Mouse (Mus musculus) skeletal muscle tissue, adult 2 months (tissue): ENCODE results near the gene Lclat1.
A peak's percentile ranks its signal among the peaks of the same experiment; 100 is the strongest.
"Not testable (repeated sequence)": the region's sequence is repeated elsewhere in the genome, so short reads cannot be mapped to it uniquely, and the experiment has no call there.

ENCODE experiments used
- DNase-seq: peaks from one replicate; pipeline ENCODE4 v3.0.0-alpha.2; 2012; ENCODE audit warnings: low read depth, low spot score

The Lclat1 gene

DNA sequence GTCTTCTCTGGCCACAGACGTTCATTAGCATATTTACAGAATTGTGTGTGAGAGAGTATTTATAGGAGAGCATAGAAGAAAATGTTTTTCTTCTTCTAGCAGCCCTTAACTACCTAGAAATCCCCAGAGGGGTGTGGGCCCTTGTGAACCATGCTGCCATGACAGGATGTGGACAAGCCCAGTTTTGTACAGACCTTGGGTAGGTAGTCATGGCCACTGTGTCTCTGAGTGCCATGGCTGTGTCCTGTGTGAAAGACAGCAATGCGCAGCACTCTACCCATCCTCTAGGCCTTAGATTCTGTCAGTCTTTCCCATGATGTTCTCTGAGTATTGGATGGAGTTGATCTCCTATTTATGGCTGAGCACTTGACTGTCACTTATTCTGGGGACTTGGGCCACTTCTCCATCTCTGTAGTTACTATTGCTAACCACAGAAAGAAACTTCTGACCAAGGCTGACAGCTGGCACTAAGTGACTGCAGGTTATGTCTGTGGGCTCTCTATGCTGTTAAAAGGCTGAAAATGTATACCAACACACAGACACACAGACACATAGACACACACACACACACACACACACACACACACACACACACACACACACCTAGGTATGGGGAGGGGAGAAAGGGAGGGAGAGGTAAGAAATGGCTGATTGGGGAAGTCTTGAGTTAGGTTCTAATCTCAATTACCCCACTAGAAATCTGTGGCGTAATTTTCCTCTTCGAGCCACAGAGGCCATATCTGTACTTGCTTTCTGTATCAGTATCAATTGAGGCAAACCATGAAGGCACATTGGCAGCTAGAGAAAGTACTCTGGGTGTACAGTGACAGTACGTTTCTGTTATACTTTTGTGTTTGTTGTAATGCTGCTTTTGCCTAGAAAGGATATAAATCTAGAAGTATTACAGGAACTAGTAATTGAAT lies 29.0 kb downstream of the Lclat1 start:
- DNase-seq = no peak

DNA sequence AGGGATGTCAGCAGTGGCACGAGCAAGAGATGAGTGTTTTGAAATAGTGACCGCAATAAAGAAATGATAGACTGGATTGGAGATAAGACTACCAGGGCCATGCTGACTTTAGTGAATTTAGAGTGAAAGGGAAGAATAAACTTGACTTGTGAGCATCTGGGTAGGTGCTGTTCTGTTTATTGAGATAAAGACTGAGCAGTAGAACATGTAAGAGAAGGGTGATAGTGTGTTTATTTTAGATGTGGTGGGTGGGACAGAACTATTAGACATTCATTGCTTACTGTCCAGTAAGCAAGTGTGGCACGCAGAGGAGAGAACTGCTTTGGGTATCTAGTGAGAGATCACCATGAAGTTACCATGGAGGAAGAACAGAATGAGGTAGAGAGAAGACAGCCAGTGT lies 30.4 kb downstream of the Lclat1 start:
- no peak for DNase-seq

DNA sequence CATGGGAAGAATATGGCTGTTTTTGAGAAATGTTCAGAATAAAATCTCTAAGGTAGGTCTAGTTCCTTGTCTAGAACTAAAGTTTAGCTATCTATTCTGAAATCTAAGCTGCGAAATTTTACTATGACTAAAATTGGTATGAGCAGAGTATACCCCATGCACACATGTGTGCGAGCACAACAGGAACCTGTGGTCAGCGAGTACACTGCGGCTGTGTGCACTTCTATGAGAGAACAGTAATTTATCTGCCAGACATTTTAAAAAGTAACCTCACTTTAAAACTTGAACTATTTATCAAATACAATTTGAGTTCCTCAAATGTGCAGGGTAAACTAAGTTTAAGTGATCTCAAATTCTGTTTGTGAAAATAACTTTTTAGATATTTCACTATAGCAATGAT lies 34.2 kb downstream of the Lclat1 start:
- no peak for DNase-seq

DNA sequence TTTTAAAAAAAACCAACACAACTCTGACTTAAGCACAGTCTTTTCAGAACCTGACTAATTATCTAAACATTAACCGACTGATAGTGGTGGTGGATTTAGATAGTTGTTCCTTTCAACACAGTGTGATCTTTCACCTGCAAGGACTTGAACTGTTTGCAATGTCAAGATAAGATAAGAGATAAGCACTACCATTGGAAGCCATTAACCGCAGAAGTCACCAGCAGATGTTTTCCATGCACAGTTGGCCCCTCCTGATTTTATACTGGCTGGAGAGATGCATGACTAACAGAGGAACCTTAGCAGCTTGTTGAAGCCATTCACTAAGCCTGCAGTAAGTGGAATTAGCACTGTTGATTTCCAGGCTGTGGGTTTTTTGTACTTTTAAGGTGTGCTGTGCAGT lies 34.7 kb downstream of the Lclat1 start:
- no peak for DNase-seq

DNA sequence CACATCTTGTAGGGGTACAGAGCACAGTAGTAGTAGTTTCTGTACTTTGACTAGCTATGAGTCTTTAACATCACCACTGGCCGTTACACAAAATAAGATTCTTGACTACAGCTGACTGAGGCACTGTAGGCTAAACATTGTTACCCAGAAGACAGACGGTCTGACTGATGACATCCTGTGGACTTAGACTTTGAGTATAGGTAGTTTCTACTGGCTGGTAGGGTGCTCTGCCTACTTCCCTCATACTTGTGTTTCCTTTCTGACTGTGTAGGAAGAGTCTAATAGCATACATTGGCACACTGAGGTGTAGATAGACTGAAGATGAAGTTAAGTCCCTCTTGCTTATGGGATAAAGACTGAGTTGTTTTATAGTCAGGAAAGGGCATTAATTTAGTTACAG lies 37.6 kb downstream of the Lclat1 start:
- no peak for DNase-seq

DNA sequence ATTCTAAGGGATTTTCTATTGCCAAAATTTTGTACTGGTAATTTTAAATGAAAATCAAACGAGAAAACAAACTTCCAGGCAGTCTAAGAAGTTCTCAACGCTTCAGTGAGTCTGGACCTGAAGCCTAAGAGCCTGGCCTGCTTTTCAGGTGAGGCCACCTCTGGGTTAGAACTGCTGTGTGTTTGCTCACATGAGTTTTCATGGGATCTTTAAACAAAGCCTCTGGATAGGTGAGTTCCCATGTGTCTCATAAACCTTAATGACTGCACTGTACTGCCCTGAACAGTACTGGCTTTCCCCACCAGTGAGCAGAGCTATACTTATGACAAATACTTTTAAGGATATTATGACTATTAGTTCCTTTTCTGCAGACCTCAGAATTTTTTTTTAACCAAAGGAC lies 40.8 kb downstream of the Lclat1 start:
- no peak for DNase-seq

DNA sequence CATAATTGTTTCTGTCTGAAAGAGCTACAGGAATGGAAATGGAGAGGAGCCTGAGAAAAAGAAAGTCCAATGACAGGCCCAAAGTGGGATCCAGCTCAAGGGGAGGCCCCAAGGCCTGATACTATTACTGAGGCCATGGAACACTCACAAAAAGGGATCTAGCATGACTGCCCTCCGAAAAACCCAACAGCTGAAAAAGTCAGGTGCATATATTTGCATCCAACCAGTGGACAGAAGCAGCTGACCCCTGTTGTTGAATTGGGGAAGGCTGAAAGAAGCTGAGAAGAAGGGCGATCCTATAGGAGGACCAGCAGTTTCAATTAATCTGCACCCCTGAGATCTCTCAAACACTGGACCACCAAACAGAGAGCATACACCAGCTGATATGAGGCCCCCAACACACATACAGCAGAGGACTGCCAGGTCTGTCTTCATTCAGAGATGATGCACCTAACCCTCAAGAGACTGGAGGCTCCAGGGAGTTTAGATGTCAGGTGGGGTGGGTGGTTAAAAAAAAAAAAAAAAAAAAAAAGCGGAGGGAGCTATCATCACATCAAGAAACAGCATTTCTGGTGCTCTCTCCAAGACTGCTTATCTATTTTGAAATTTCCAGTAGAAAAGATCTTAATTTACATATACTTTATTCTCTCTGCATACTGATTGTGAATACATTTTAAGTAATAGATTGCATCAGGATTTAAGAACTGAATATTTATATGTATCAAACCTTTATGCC lies 45.2 kb downstream of the Lclat1 start:
- DNase-seq = not testable (repeated sequence)

DNA sequence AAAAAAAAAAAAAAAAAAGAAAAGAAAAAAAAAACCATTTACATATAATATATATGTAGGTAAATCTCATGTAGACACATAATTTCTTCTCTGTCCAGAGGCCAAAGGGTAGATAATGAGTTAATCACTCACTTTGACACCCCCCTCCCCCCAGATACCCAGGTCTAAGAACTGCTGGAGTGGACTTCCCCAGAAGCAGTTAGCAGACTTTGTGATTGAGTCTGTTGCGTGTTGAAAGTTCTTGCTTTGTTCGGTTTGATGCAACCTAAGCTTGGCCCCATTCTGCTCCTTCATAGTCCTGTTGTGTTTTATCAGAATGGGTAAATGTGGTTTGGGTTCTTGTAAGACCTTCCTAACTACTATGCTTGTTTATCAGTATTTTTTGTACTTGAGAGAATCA lies 45.9 kb downstream of the Lclat1 start:
- no peak for DNase-seq

DNA sequence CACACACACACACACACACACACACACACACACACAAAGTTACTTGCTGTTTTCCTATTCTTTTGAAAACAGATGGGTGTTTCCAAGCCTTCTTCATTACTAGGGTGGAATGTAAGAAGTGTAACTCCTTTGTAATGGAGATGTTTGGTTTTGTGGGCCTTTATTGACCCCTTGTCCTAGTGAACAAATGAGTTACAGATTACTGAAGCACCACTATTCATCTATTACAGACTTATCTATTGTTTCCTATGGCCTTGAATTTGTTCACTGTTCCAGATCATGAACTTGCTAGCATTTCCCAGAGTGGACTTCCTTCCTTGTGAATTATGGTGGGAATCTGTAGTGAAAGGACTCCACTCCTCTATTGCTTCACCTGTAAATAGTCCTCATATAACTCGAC lies 48.8 kb downstream of the Lclat1 start:
- DNase-seq = no peak

DNA sequence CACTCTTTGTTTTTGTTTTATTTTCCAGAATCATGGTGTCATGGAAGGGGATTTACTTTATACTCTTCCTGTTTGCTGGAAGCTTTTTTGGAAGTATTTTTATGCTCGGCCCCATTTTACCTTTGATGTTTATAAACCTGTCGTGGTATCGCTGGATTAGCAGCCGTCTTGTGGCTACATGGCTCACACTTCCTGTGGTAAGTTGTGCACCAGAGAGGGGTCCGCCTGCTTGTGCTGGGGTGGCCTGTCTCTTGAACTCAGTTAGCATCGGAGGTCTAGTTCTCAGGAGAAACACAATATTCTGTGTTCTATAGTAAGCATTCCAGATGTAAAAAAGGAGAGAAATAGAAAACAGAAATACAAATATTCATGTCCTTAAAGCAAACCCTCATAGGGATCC lies 54.0 kb downstream of the Lclat1 start:
- no peak for DNase-seq

DNA sequence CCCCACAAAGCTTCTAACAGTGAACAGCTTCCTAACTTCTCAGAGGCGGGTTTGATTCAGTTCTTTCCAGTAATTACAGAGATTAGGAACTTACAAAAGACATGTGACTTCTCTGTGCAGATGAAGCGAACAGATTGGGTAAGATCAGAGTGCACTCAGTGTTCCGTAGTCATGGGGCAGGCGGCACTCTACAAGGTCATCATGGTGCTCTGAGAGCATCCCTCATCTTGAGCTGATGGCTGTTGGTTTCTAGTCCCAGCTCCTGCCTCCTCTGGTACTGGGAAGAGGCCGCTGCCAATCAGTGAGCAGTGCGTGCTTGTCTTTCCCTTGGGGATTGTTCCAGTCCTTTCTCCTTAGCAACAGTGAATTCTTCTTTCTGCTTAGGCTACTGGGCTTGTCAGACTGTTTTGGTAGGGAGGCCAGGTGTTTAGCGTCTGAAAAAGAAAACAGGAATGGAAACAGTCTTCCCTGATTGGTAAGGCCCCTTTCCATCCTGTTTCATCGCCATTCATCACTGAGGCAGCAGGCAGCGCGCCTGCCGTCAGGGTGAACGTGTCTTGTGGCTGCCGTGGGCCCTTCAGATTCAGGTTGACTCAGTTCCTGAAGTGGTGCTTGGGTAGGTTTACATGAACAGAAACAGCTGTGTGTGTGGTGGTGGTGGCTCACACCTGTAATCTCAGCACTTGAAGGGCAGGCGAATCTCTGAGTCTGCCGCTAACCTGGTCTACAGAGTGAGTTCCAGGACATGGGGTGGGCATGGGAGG lies 54.8 kb downstream of the Lclat1 start:
- no peak for DNase-seq

DNA sequence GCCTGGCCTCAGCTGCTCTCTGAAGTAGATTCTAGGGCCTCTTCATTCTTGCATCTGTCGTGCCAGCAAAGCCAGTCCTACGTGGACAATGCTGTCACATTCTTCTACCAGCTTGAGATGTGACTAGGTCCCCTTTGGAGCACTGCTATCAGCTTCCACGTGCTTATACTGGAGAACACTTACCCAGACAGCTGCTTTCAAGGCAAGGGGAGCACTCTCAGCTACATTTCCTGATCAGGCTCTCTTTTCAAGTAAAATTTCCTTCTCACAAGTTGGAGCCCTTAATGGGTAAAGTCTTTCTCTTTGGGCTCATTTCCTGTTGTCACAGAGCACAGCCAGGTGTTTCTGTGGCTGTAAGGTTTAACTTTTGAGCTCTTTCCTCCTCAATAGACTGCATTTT lies 55.8 kb downstream of the Lclat1 start:
- no peak for DNase-seq

DNA sequence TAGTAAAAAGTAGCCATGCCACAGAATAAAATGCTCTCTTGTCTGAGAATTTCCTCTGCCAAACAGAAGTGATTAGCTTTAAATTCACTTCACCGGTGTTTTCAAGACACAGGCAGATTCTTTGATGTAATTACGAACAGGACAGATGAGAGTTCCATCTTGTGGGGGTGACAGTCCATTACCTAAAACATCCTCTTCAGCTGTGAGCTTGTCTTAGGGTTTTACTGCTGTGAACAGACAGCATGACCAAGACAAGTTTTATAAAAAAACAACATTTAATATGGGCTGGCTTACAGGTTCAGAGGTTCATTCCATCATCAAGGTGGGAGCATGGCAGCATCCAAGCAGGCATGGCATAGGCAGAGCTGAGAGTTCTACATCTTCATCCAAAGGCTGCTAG lies 56.3 kb downstream of the Lclat1 start:
- DNase-seq = no peak

DNA sequence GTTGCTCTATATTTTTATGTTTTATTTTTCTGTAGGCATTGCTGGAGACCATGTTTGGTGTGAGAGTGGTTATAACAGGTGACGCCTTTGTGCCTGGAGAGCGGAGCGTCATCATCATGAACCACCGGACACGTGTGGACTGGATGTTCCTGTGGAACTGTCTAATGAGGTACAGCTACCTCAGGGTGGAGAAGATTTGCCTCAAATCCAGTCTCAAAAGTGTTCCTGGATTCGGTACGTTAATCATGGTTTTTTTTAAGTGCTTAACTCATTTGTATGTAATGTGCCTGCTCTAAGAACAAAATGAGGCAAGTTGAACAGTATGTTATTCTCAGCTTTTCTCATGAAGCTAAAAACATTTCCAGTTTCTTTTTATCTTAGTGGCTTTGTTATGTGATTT lies 61.7 kb downstream of the Lclat1 start:
- DNase-seq = no peak

DNA sequence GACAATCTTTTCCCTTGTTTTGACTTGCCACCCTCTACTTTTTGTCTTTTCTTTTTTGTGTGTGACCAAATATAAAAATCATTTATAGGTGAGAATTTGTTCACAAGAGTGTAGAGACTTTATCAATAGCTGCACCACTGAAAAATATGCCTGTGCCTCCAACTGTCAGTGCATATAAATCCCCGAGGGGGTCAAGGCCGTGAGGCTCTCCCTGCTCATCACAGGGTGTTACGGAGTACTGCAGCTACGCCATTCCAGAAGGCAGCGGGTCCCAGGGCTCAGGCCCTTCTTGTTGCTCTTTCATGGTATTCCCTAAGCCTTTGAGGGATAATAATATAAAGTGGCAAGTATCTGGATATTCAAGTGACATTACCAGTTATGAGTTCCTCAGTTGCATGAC lies 62.4 kb downstream of the Lclat1 start:
- no peak for DNase-seq

DNA sequence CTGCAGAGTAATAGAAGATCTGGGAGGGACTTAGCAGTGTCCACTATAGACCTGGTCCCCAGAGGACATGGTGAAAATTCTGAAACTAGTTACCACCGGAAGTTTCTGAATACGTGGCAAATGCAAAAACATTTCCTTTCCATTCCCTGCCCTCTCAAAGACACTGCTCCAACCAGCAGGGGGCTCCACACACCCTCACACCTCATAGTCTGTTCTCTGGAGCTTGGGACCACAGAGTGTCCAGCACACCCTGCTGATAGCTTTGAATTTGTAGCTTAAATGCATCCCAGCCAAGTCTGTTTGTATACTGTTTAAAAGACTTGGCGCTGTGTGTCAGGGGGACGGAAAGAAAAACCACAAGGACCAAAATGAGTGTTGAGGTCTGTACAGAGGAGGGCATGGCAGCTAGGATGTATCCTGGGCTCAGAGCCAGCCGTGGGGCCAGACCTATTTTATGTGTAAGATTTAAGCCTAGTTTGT lies 66.3 kb downstream of the Lclat1 start:
- DNase-seq = peak; percentile 25

DNA sequence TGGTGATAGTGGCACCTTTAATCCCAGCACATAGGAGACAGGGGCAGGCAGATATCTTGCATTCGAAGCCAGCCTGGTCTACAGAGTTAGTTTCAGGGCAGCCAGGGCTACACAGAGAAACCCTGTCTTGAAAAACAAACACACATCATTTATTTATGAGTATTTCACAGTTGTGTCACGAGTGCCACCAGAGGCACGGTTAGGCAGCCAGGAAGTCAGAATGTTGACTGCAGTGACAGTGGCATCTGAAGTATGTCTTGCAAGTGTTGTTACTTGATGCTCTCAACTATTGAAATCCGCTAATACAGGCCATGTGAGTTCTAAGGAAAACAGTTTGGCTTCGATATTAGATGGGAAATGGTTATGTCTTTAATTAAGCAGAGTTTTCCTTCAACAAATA lies 67.9 kb downstream of the Lclat1 start:
- DNase-seq = no peak

DNA sequence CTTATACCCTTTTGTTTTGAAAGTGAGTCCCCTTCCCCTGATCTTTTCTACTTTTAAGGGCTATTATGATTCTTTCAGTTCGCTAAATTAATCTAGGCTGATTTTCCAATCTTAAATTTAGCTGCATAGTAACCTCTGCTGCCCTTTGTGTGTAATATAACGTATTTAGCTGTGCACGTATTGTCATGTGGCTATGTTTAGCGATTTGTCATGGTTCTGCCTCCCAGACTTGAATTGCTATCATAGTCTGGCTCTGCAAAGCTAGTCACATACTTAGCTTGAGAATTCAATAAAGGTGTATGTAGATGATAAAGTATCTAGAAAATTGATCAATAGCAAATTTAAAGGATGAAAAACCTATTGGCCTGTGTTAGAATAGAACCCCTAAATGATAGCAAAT lies 69.3 kb downstream of the Lclat1 start:
- no peak for DNase-seq

DNA sequence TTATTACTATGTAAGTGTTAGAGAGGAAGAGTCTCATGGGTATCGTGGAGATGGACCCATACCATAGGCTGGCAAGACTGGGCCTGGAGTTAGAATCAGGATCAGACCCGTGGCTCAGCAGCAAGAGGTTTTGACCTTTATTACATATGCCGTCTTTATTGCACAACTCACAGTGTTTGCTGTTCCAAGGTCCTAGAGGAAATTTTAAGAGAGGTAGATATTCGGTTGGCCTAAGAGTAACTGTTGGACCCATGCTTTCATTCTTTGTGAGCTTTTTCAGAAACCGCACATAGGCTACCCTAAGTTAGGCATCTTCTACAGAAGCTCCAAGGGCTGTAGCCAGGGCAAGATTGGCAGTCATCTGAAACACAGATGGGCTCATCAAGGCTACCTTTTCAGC lies 79.1 kb downstream of the Lclat1 start:
- DNase-seq = no peak

DNA sequence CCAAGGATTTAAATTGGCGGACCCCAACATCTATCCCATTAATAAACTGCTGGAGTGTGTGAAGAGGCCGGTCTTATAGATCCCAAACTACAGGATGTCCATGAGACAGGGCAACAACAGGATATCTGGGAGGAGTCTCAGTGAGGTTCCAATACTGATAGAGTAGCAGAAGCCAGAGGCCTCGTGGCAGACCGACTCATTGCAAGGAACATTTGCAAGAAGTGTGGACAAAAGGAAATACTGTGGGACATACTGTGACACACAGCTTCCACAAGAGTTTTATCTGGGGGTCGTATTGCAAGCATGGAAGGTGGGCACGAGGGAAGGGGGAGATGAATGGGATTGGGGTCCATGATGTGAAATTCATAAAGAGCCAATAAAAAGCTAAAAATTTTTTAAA lies 86.4 kb downstream of the Lclat1 start:
- no peak for DNase-seq

DNA sequence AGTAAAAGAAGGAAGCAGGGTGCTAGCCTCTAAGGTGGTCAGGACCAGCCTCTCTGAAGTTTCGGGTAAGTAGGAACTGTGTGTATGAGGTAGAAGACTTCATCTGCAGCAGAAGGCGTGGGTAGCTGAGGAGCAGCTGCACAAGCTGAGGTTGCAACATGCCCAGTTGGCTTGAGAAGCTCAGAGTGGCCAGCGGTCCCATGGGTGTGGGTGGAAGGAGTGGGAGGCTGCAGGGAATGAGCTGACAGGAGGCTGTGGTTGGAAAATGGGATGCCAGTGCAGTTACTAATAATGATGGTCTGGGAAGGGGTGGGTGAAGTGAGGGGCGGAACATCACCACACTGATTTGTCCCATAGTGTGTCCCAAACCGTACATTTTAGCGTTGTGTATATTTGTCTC lies 86.8 kb downstream of the Lclat1 start:
- peak; percentile 75 for DNase-seq

DNA sequence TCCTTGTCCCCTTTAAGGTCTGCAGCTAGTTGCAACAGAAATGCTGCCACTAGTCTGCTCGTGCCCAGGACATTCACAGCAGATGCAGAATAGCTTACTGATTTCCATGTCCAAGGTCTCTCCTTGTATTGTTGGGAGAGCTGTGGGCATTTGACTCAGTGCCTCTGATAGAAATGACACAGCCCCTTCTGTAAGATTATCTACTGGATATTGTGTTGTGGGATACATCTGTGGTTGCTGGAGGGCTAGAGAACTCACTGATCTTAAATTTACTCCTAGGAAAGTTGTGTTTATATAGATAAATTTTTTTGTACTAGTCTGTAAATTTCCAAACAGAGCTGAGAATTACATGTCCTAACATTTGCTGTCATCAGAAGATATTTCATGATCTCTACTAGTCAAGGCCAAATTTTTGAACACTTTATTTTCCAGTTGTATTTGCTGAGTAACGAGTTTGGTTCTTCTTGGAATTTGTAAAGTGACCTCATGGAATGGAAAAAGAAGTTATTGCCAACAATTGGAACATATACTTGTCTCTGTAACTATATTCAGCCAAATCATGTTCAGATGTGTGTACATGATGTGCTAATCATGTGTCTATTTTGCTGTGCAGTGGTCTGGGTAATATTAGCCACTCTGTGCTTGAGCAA lies 87.4 kb downstream of the Lclat1 start:
- DNase-seq = peak; percentile 47
